Mouse (Mus musculus) liver, adult 2 months (tissue): ENCODE data around the gene Rangrf.

ENCODE experiments used
- CTCF ChIP-seq: fragments of 200-500 bp; IDR thresholded peaks from 2 replicates; pipeline ENCODE4 v1.5.1; 2011; ENCODE audit warnings: low read depth, low read length, control low read depth
- POLR2A ChIP-seq: fragments of 200-500 bp; IDR thresholded peaks from 2 replicates; pipeline ENCODE4 v1.6.1; 2011; ENCODE audit warnings: low read length, control low read depth; ENCODE audit not compliant: insufficient read depth; ENCODE audit errors: extremely low read depth

GRCm38 (mm10) chr11:68956697-68957096 lies 18.3 kb downstream of the Rangrf start:
- TF ChIP-seq CTCF (no peak), POLR2A (no peak)
